ENCODE assay signal across 28 mouse cellular contexts in genomic region chr5:24413938-24414337, GRCm38 (mm10). TPM values are rescaled to one million over a fixed set of nuclear protein-coding genes. Genes with fewer than 3 reads are reported as not detected.
A peak's percentile ranks its signal among the peaks of the same experiment; 100 is the strongest.
DNase-seq lines count a peak whose midpoint lies in the region; ATAC-seq and TF ChIP-seq lines count a peak whose summit lies in the region.
"Had no signal": no experiment of that assay in that cellular context is flagged by ENCODE, and none has a peak within 500 bp of the region (broad histone marks: within the 10 kb centered on the region; RNA-seq: fewer than 3 reads in every experiment).

No protein-coding gene starts in this region.

- DNase-seq in adrenal gland, postnatal 14 days, result peak; percentile 53
- DNase-seq in adrenal gland, postnatal 36 days, result no peak
- DNase-seq in kidney, postnatal 10 days, result peak; percentile 31
- no peak for DNase-seq in kidney, adult 9 months
- DNase-seq in urinary bladder, postnatal 10 days (ENCODE audit: low spot score), result no peak
- DNase-seq in right cerebral cortex, postnatal 25 days, result no peak
- DNase-seq: adrenal gland, adult 2 months; cerebellum, adult 9-10 months; gastrocnemius, adult 2 months; left cerebral cortex, postnatal 4 days; liver, embryonic 13.5 days; lung, embryonic 14.5 days; thymus, postnatal 25 days had no signal

- H3K27ac ChIP-seq in ES-Bruce4 (ENCODE audit: insufficient read depth, low read length), result no peak overlapping the region
- peak overlapping the region; percentile 63 for H3K27ac ChIP-seq in embryonic facial prominence, embryonic 13.5 days
- H3K27ac ChIP-seq: forebrain, embryonic 12.5 days; gastrocnemius, adult 2 months; hindbrain, postnatal 0 days; kidney, postnatal 0 days; liver, embryonic 13.5 days; midbrain, embryonic 12.5 days; stomach, postnatal 0 days had no signal

- 86% methylated on average over 13 of the region's 13 CpGs for WGBS in embryonic facial prominence, embryonic 13.5 days

- TF ChIP-seq POLR2A in ES-Bruce4 (IDR thresholded peaks at IDR 0.05; ENCODE audit: insufficient read depth, low read length), result no peak

- H3K4me2 ChIP-seq in embryonic facial prominence, embryonic 13.5 days, result peak overlapping the region; percentile 39
- H3K4me2 ChIP-seq: forebrain, embryonic 12.5 days; heart, embryonic 11.5 days; liver, embryonic 13.5 days; lung, embryonic 14.5 days; midbrain, embryonic 12.5 days had no signal

- no peaks in the 10 kb centered on the region for H3K27me3 ChIP-seq in ES-Bruce4 (ENCODE audit: control insufficient read depth, insufficient read depth, low read length, poor library complexity, severe bottlenecking)
- no peaks in the 10 kb centered on the region for H3K27me3 ChIP-seq in embryonic facial prominence, embryonic 13.5 days
- H3K27me3 ChIP-seq: Patski had no signal

- no peak for TF ChIP-seq EP300 in ES-Bruce4 (IDR thresholded peaks at IDR 0.05; ENCODE audit: insufficient read depth, low read depth, low read length)

- H3K4me3 ChIP-seq in ES-Bruce4 (ENCODE audit: low read depth, low read length), result peak overlapping the region; percentile 38
- H3K4me3 ChIP-seq in embryonic facial prominence, embryonic 13.5 days, result no peak overlapping the region
- H3K4me3 ChIP-seq: erythroblast, embryonic 14.5 days; forebrain, embryonic 12.5 days; gastrocnemius, adult 2 months; liver, embryonic 13.5 days; midbrain, embryonic 12.5 days had no signal

- no peaks in the 10 kb centered on the region for H3K36me3 ChIP-seq in ES-Bruce4 (ENCODE audit: control insufficient read depth, insufficient read depth, low read length, poor library complexity, severe bottlenecking)
- peaks cover 17% of the 10 kb centered on the region for H3K36me3 ChIP-seq in embryonic facial prominence, embryonic 13.5 days

- no peak overlapping the region for H3K9ac ChIP-seq in ES-Bruce4 (ENCODE audit: low read depth, poor library complexity, severe bottlenecking)
- no peak overlapping the region for H3K9ac ChIP-seq in embryonic facial prominence, embryonic 13.5 days
- H3K9ac ChIP-seq: forebrain, embryonic 12.5 days; liver, embryonic 13.5 days; lung, embryonic 14.5 days; midbrain, embryonic 12.5 days had no signal

- no peaks in the 10 kb centered on the region for H3K9me3 ChIP-seq in ES-Bruce4 (replicated peaks; ENCODE audit: control insufficient read depth, insufficient read depth, low read length, poor library complexity, severe bottlenecking)
- no peaks in the 10 kb centered on the region for H3K9me3 ChIP-seq in embryonic facial prominence, embryonic 13.5 days
- H3K9me3 ChIP-seq: forebrain, embryonic 12.5 days; G1E; liver, embryonic 13.5 days; midbrain, embryonic 12.5 days had no signal

- no peak for ATAC-seq in embryonic facial prominence, embryonic 13.5 days (ENCODE audit: insufficient number of reproducible peaks, insufficient read depth, low FRiP score, low TSS enrichment, low read depth)
- ATAC-seq: hindbrain, postnatal 0 days; Patski had no signal

- no peak for TF ChIP-seq CTCF in ES-Bruce4 (IDR thresholded peaks at IDR 0.05; ENCODE audit: low read depth, low read length)

- H3K4me1 ChIP-seq in ES-Bruce4 (ENCODE audit: control insufficient read depth, insufficient read depth, low read length), result peaks cover 3% of the 10 kb centered on the region
- peaks cover 33% of the 10 kb centered on the region for H3K4me1 ChIP-seq in embryonic facial prominence, embryonic 13.5 days

RNA-seq across cellular contexts. Expression of gene Asic3, which starts 0.7 kb away (rescaled TPM):
- total RNA-seq in adrenal gland, postnatal 14 days (2021), result 1.1 TPM in 1 of 2 replicates, not detected in the other
- under 1 TPM; 0.26 to 0.36 TPM for total RNA-seq in adrenal gland, postnatal 36 days (2021)
- polyA plus RNA-seq in ES-Bruce4 (2011; ENCODE audit: insufficient read depth, insufficient read length, low read depth, missing spikeins), result 0.88 TPM in 1 of 2 replicates, not detected in the other
- polyA plus RNA-seq in embryonic facial prominence, embryonic 13.5 days (2015; fragmentation: Nextera tagmentation; extraction: Ambion mirVana), result 3.3 and 3.5 TPM in 2 replicates
- total RNA-seq: hematopoietic stem cell, adult 5-6 weeks; layer of hippocampus, postnatal 10 days; left cerebral cortex, postnatal 4 days; megakaryocyte, adult 5-6 weeks had no signal
- polyA plus RNA-seq: erythroblast, embryonic 14.5 days; G1E; liver, embryonic 13.5 days; lung, embryonic 14.5 days; stomach, postnatal 0 days had no signal

RNA-seq across cellular contexts. Expression of gene Cdk5, which starts 9.4 kb away (rescaled TPM):
- 38.5 and 38.7 TPM in 2 replicates for total RNA-seq in adrenal gland, postnatal 14 days (2021)
- total RNA-seq in adrenal gland, postnatal 36 days (2021), result 10 to 100 TPM; 36.5 to 44.0 TPM
- polyA plus RNA-seq in ES-Bruce4 (2011; ENCODE audit: insufficient read depth, insufficient read length, low read depth, missing spikeins), result 30.9 and 34.0 TPM in 2 replicates
- 55.7 and 62.1 TPM in 2 replicates for polyA plus RNA-seq in embryonic facial prominence, embryonic 13.5 days (2015; fragmentation: Nextera tagmentation; extraction: Ambion mirVana)

RNA-seq across cellular contexts. Expression of gene Slc4a2, which starts 9.7 kb away (rescaled TPM):
- total RNA-seq in adrenal gland, postnatal 14 days (2021), result 57.6 and 60.5 TPM in 2 replicates
- total RNA-seq in adrenal gland, postnatal 36 days (2021), result 10 to 100 TPM; 44.4 to 62.2 TPM
- 11.3 and 12.6 TPM in 2 replicates for polyA plus RNA-seq in ES-Bruce4 (2011; ENCODE audit: insufficient read depth, insufficient read length, low read depth, missing spikeins)
- 41.0 and 41.2 TPM in 2 replicates for polyA plus RNA-seq in embryonic facial prominence, embryonic 13.5 days (2015; fragmentation: Nextera tagmentation; extraction: Ambion mirVana)

RNA-seq across cellular contexts. Expression of gene Abcb8, which starts 20.5 kb away (rescaled TPM):
- 80.9 and 92.2 TPM in 2 replicates for total RNA-seq in adrenal gland, postnatal 14 days (2021)
- 10 to 100 TPM; 66.8 to 76.5 TPM for total RNA-seq in adrenal gland, postnatal 36 days (2021)
- 28.8 and 29.6 TPM in 2 replicates for polyA plus RNA-seq in ES-Bruce4 (2011; ENCODE audit: insufficient read depth, insufficient read length, low read depth, missing spikeins)
- polyA plus RNA-seq in embryonic facial prominence, embryonic 13.5 days (2015; fragmentation: Nextera tagmentation; extraction: Ambion mirVana), result 39.9 and 44.9 TPM in 2 replicates

RNA-seq across cellular contexts. Expression of gene Atg9b, which starts 22.0 kb away (rescaled TPM):
- 0.41 and 0.60 TPM in 2 replicates for total RNA-seq in adrenal gland, postnatal 14 days (2021)
- 1 to 10 TPM in 1 of 2 experiments, under 1 TPM in 1; 0.99 to 1.6 TPM for total RNA-seq in adrenal gland, postnatal 36 days (2021)
- 10.3 and 10.6 TPM in 2 replicates for polyA plus RNA-seq in ES-Bruce4 (2011; ENCODE audit: insufficient read depth, insufficient read length, low read depth, missing spikeins)
- polyA plus RNA-seq in embryonic facial prominence, embryonic 13.5 days (2015; fragmentation: Nextera tagmentation; extraction: Ambion mirVana), result 0.25 and 0.50 TPM in 2 replicates
- total RNA-seq: neutrophil, adult 5-6 weeks had no signal

Comparison
In these comparisons a context has a peak if more than half of its experiments do, and no peak if none do; other contexts are left out.
1. DNase-seq: peak in adrenal gland, postnatal 14 days (single experiment) and kidney, postnatal 10 days (single experiment); none in adrenal gland, postnatal 36 days (0 of 2), kidney, adult 9 months (single experiment), urinary bladder, postnatal 10 days (single experiment) and right cerebral cortex, postnatal 25 days (single experiment).